Mouse (Mus musculus): ENCODE results near the gene Gpr18.
"Not testable (repeated sequence)": the region's sequence is repeated elsewhere in the genome, so short reads cannot be mapped to it uniquely, and the experiment has no call there.

GRCm38 (mm10) chr14:121865162-121865561 is 50.4 kb downstream of the Gpr18 start:
- TF ChIP-seq CTCF (conservative IDR thresholded peaks at IDR 0.05; ENCODE audit: low read length), result peak; percentile 69
- not testable (repeated sequence) for TF ChIP-seq NANOG, POU5F1 (IDR thresholded peaks at IDR 0.05; ENCODE audit: borderline replicate concordance, low read length)
